Mouse (Mus musculus) yolk sac, embryonic 10.5 days (tissue): Measurements from ENCODE around the gene Brwd3.

Experiments used
- DNase-seq: peaks from one replicate; pipeline ENCODE4 v3.0.0-alpha.2; 2017; ENCODE audit warnings: low spot score

Brwd3 gene

DNA sequence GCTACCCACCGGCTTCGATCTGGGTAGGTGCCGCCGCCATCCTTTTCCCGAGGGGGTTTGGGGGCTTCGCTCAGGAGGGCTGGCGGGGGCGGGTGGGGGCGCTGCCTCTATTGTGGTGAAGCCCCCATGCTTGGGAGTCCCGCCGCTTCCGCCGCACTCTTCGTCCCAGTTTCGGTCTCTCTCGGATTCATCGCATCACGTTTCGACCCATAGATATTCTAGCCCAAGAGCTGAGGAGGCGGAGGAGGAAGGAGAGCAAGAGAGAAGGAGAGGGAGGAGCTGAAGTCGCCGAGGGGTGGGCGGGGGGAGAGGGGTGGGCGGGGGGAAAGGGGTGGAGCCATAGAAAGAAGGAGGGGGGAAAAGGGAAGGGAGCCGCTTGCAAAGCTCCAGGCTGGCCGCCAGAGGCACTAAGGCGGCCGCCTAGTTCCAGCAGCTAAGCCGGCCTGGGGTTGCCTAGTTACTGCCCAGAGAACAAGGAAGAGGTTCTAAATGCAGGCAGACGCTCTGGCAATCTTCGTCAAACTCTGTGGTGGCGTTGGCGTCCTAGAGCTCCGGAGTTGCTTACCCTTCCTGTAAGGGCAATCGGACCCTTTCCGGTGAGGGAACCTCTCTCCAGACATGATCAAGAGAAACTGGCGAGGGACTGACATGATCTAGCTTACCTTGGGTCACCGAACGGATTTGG lies at the start of gene Brwd3:
TSS of gene Brwd3 (minus strand) at position 283 of the 685 bp plus-strand sequence.
- DNase-seq = peak; percentile 88

GRCm38 (mm10) chrX:108862632-108863031 lies 28.5 kb upstream of the Brwd3 start:
- no peak for DNase-seq

- no peak for DNase-seq
Measured at GRCm38 (mm10) chrX:108842705-108843104, 8.5 kb upstream of the Brwd3 start.

- no peak for DNase-seq
Measured at GRCm38 (mm10) chrX:108836416-108836815, 2.2 kb upstream of the Brwd3 start.

DNA sequence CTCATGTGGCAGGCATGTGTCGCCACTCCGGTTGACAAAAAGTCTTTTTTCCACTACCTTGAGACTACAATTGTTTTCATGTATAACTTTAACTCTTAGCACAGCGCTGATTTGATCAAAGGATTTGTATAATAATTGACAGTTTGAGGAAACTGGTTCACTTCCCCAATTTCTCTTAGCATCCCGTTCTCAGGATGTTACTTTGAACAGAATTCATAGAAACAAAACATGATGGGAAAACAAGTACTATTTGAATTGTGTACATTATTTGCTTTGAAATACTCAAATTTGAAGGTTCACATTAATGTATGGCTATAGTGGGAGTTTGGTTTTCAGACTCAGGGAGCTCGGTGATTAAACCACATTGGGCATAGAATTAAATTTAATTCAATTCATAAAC lies 1.1 kb upstream of the Brwd3 start:
- no peak for DNase-seq

GRCm38 (mm10) chrX:108833381-108834020 lies 671 bp downstream of the Brwd3 start:
- DNase-seq = peak; percentile 14

DNA sequence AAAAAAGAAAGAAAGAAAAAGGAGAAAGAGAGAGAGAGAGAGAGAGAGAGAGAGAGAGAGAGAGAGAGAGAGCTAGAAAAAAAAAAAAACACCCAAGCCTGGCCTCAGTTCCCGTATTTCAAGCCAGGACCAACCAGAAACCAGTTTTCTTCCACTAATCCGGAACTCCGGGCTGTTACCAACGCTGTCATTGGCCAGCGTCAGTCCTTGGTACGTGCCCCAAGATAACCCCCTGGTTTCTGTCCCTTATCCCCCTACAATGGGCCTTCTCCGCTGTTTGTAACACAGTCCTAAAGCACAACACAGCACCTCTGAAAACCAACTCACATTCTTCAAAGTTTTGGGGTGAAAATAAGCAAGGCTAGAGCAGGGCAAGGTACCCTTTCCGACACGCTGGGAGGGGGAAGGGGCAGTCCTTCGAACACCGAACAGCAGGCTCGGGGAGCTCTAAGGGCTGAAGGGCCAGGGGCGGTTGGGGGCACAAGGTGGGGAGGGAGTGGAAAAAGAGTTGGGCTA lies 1.4 kb downstream of the Brwd3 start:
- peak; percentile 69 for DNase-seq

GRCm38 (mm10) chrX:108831231-108831630 lies 2.9 kb downstream of the Brwd3 start:
- no peak for DNase-seq

GRCm38 (mm10) chrX:108828111-108828510 lies 6.1 kb downstream of the Brwd3 start:
- DNase-seq = peak; percentile 57

DNA sequence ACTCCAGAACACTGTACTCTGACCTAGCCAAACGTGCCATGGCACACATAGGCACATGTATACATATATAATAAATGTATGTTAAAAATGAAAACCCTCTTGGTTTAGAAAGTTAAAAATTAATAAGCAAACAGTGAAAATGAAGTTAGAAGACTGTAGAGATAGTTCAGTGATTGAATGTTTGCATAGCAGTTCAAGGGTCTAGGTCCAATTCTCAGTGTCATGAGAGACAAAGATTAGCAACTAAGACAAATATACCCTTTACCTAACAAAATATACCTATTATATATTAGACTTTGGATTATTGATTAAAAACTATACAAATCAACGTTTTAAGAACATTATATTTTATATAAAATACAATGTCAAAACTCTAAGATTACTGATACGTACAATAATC lies 36.9 kb downstream of the Brwd3 start:
- peak; percentile 1 for DNase-seq

- no peak for DNase-seq
Measured at GRCm38 (mm10) chrX:108783724-108784123, 50.4 kb downstream of the Brwd3 start.

- DNase-seq = peak; percentile 65
Measured at GRCm38 (mm10) chrX:108731755-108732154, 102.4 kb downstream of the Brwd3 start.

DNA sequence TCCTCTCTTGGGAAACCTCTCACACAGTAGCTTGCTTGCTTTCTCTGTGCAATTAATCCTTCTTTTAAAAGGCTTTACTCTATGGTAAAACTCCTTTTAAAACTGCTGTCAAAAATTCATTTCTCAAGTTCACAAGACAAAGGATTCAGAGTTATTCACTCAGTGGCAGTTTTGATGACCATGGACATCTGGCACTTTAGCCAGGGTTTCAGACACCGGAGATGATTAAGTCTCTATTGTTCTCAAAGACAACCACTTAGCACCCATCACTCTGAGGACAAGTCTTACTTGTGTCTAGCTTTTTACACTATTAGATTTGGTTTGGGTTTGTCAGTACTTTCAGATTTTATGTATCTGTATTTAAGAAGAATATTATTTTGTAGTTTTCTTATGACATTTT lies 104.6 kb downstream of the Brwd3 start:
- DNase-seq = no peak

GRCm38 (mm10) chrX:108729068-108729467 lies 105.1 kb downstream of the Brwd3 start:
- no peak for DNase-seq

DNA sequence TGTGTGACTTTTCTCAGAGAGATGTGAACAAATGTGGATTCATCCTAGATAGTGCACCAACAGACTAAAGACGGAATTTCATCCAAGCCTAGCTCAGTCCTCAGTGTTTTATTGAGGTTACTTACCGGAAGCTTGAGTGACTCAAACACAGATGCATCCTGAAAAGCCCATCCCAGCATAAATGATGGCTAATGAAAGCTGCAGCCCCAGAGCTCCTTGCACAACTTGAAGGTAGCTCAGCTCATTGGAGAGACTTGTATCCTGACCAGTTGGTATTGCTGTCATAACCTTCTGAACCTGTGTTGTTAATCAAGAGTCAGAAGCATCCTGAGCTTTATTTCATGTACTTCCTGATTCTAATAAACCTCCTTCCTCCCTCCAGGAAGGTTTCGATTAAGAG lies 105.8 kb downstream of the Brwd3 start:
- no peak for DNase-seq

DNA sequence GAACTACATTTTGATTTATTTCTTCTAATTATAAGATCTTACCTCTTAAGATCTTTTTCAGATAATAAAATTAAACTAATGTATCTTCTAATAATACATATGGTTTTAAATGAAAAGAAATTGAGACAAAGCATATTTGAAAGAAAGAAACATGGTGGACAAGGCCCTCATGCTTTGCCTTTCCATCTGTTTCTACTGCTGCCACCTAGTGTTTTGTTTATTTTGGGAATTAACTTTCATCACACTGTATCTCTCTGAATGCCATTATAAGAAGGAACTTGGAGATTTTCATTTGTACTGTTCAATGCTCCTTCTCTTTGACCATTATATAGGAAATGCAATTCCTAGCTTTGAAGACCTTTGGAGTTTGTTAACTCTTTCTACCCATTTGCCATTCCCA lies 109.9 kb downstream of the Brwd3 start:
- DNase-seq = no peak

DNA sequence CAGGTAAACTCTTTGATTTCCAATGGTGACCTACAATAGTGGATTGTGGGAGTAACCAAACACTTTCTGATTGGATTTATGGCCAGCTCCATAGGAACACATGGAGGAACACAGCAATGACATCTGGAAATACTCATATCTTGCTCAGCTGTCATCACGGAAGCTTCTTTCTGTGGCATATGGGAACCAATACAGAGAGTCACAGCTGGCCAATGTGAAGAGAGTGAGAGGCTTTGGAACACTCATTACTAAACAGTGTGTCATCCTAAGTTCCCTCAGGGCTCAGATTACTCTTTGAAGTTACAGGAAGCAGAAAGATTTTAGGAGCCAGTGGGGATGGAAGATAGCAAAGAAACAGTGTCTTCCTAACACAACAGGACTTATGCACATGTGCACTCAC lies 111.7 kb downstream of the Brwd3 start:
- no peak for DNase-seq

DNA sequence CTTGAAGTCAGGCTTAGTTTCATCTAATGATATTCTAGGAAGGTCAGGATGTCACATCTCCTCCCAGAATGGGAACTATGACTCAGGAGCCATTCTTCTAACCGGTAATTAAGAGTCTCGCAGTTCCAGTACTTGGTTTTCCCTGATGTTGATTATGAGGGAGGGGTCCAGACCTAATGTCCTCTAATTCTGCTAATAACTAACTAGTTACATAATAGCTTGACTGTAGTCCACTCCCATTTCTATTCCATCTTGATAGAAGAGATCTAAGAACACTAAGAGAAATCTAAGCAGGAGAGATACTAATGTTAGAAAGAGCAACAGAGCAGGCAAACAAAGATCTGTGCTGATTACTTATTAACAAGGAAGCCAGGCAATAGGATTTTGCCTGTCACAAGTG lies 129.9 kb downstream of the Brwd3 start:
- DNase-seq = no peak
